Mouse (Mus musculus) urinary bladder, adult 2 months (tissue): Measurements from ENCODE around the gene Clic6. TPM values are rescaled to one million over a fixed set of nuclear protein-coding genes. Genes with fewer than 3 reads are reported as not detected.
A peak's percentile ranks its signal among the peaks of the same experiment; 100 is the strongest.

ENCODE experiments used
- DNase-seq: peaks from one replicate; pipeline ENCODE4 v3.0.0; 2022; ENCODE audit warnings: low spot score
- polyA plus RNA-seq: library from polyadenylated mRNA; depleted of rRNA; stranded (reverse); fragments of >200 nt; gene quantifications from 2 replicates; pipeline ENCODE4 v1.2.3, GENCODE M21; 2012; rRNA removed

Clic6 gene
- 0.25 and 0.27 TPM in 2 replicates for polyA plus RNA-seq

- no peak for DNase-seq
Measured at GRCm38 (mm10) chr16:92485436-92485835, at the start of gene Clic6. TSS of gene Clic6 (plus strand) at chr16:92485736.

GRCm38 (mm10) chr16:92439775-92440174, 45.8 kb upstream of the Clic6 start:
- DNase-seq, result no peak

- DNase-seq, result no peak
Measured at GRCm38 (mm10) chr16:92440229-92440628, 45.3 kb upstream of the Clic6 start.

GRCm38 (mm10) chr16:92441203-92441602, 44.3 kb upstream of the Clic6 start:
- DNase-seq, result no peak

GRCm38 (mm10) chr16:92442150-92442549, 43.4 kb upstream of the Clic6 start:
- no peak for DNase-seq

GRCm38 (mm10) chr16:92442946-92443345, 42.6 kb upstream of the Clic6 start:
- no peak for DNase-seq

- DNase-seq, result peak; percentile 50
Measured at GRCm38 (mm10) chr16:92443644-92444113, 41.9 kb upstream of the Clic6 start.

- no peak for DNase-seq
Measured at GRCm38 (mm10) chr16:92445377-92445776, 40.2 kb upstream of the Clic6 start.

- DNase-seq, result no peak
Measured at GRCm38 (mm10) chr16:92449080-92449479, 36.5 kb upstream of the Clic6 start.

- no peak for DNase-seq
Measured at GRCm38 (mm10) chr16:92450331-92450730, 35.2 kb upstream of the Clic6 start.

- no peak for DNase-seq
Measured at GRCm38 (mm10) chr16:92451516-92452072, 33.9 kb upstream of the Clic6 start.

GRCm38 (mm10) chr16:92452609-92453008, 32.9 kb upstream of the Clic6 start:
- no peak for DNase-seq

- no peak for DNase-seq
Measured at GRCm38 (mm10) chr16:92454002-92454401, 31.5 kb upstream of the Clic6 start.

GRCm38 (mm10) chr16:92454495-92454894, 31.0 kb upstream of the Clic6 start:
- no peak for DNase-seq

- no peak for DNase-seq
Measured at GRCm38 (mm10) chr16:92455488-92455887, 30.0 kb upstream of the Clic6 start.

- DNase-seq, result no peak
Measured at GRCm38 (mm10) chr16:92455969-92456368, 29.6 kb upstream of the Clic6 start.

GRCm38 (mm10) chr16:92457594-92457993, 27.9 kb upstream of the Clic6 start:
- peak; percentile 46 for DNase-seq

- DNase-seq, result no peak
Measured at GRCm38 (mm10) chr16:92461412-92461811, 24.1 kb upstream of the Clic6 start.

GRCm38 (mm10) chr16:92464390-92464972, 21.1 kb upstream of the Clic6 start:
- DNase-seq, result no peak

GRCm38 (mm10) chr16:92465226-92465625, 20.3 kb upstream of the Clic6 start:
- DNase-seq, result no peak

GRCm38 (mm10) chr16:92465642-92466526, 19.7 kb upstream of the Clic6 start:
- DNase-seq, result peak; percentile 81

- no peak for DNase-seq
Measured at GRCm38 (mm10) chr16:92467041-92467440, 18.5 kb upstream of the Clic6 start.

- no peak for DNase-seq
Measured at GRCm38 (mm10) chr16:92468459-92468858, 17.1 kb upstream of the Clic6 start.
